Mouse (Mus musculus) NIH3T3 (cell line): ENCODE results near the gene Nup214.

Experiments
- DNase-seq: peaks from one replicate; pipeline ENCODE4 v3.0.0-alpha.2; 2012; ENCODE audit warnings: low read depth

Gene Nup214

DNA sequence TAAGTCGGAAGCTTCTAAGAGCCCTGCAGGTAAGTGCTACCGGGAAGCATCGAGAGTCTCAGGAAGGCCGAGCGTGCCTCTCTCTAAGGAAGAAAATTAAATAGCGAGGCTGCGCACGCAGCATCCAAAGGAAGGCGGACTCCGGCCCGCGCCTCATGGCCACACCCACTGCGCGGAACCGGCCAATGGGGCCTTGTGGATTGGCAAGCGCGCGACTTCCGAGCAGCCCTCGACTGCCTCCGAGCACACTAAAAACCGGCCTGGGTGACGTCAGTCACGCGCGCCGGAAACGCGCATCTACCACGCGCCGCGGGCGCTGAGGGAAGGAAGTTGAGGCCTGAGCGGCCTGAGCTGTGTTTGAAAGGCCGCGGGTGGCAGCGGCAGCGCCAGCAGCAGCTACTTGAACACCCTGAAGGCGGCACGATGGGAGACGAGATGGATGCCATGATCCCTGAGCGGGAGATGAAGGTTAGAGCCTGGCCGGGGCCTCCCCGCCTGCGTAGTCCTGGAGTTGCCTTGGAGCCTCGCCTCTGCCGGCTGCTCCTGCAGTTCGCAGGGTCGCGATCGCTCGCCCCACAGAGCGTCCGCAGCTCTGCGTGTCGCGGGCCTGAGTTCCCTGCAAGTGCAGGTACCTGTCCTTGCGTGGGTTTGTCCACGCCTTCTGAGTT lies at the start of gene Nup214:
Gene Nup214 (plus strand): TSS at position 296 of the 668 bp plus-strand sequence.
- peak; percentile 100 for DNase-seq

DNA sequence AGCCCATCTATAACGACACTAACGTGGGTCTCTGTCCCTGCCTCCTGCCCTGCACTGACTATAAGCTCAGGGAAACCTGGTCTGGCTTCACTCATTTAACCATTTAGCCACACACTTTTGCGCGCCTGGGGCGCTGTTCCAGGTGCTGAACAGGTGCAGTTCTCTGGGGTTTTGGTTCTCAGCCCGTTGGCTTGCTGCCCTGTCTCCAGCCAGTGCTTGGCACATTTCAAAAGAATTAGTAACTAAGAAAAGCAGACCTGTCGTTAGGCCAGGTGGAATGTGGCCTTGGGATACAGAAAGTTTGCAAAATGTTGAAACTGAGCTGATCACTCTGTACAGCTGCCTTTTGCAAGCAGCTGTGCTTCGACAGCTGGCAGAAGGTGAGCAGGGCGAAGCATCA lies 49.4 kb upstream of the Nup214 start:
- DNase-seq = peak; percentile 57

DNA sequence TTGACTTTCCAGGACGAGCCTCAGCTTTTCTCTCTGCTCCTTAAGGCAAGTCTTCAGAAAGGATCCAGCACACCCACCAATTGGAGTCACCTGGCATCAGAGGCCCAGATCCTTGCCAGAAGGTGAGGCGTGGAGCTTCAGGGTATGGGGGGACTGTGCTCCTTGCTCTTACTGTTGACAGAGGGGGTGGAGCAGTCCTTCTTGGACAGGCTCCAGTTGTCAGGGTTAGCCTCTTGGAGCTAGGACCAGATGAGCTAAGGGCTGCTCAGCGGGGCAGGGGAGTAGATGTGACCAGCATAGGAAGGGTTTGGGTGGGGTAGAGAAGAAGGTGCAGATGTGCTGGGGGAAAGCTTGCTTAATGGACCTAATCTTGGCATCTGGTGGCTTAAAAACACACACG lies 48.3 kb upstream of the Nup214 start:
- no peak for DNase-seq

DNA sequence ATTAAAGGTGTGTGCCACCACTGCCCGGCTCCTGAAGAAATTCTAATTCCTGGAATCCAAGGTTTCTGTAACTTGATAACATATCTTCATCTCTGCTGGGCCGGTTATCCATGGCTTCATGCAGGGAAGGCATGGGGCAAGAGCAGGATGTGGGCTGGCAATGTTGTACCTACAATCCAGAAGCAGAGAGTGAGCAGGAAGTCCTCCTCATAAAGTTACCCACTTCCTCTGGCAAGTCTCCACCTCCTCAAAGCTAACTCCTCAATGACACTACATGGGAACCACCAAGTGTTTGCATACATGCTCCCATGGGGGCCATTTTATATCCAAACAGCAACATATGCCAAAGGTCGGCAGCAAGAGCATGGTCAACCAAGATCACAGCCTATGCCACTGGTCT lies 44.6 kb upstream of the Nup214 start:
- no peak for DNase-seq

DNA sequence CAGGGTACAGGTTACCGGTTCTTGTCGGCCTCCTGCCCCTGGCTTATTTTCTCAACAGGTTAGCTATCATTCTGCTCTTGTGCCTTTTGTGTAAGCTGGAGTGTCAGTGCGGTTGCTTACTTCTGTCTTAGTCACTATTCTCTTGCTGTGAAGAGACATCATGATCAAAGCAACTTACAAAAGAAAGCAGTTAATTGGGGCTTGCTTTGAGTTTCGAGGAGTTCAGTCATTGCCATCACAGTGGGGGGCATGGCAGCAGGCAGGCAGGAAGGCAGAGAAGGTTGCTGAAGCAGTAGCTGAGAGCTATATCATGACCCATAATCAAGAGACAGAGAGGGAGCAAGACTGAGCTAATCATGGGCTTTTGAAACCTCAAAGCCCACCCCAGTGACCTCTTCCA lies 39.7 kb upstream of the Nup214 start:
- DNase-seq = no peak

DNA sequence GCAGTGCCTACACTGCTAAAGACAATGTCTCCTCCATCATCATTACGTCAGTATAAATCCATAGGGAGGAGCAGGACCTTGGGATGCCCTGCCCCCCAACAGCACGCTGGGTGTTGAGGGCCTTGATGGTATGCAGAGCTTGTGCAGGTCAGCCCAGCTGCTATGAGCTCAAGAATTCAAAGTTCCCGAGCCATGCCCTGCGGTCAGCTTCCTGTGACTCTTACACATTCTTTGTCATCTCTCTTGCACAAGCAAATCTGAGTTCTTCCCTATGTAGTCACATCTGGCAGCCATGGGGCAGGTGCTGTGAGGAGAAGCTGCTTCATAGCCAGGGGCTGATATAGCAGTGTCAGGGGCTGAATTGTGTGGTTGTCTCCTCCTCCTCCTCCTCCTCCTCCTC lies 39.2 kb upstream of the Nup214 start:
- DNase-seq = peak; percentile 79

DNA sequence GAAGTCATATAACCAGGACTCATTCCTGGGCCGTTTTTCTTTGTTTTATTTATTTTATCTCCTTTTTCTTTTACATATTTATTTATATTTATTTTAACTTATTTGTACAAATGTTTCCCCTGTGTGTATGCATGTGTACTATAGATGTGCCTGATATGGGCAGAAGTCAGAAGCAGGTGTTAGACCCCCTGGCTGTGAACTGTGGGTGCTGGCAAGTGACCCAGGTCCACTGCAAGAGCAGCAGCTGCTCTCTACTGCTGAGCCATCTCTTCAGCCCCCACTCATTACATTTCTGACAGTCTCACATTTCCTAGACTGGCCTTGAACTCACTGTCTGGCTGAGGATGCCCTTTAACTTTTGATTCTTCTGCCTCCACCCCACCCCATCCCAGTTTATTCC lies 35.9 kb upstream of the Nup214 start:
- no peak for DNase-seq

DNA sequence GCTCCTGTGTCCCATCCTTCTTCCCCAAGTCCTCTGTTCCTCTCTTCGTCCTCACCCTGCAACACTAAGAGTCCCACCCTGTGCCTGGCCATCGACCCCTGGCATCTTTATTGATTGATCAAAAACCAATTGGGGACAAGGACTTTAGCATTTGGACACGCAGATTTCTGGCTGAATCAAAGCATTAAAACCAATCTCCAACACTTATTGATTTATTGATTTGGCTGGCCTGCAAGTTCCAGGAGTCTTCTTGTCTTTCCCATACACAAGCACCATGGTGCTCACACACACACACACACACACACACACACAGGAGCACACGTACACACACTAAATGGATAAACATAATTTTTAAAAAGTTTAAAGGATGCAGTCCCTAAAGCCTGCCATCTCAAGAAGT lies 31.2 kb upstream of the Nup214 start:
- DNase-seq = no peak

DNA sequence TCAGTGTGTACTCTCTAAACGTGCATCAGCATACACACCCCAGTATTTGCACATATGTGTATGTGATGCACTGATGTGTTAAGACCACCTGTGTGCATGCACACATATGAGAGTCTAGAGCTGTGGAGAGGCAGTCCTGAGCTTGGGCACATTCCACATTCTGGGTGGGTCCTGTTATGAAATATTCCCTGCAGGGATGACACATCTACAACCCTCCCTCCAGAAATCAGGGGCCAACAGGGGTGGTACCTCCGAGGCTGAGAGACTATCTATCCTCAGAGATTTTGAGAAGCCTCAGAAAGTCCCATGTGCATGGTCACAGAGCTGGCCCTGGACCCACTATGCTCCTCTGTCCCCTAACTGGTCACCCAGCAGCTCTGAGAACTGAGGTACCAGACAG lies 28.7 kb upstream of the Nup214 start:
- peak; percentile 58 for DNase-seq

DNA sequence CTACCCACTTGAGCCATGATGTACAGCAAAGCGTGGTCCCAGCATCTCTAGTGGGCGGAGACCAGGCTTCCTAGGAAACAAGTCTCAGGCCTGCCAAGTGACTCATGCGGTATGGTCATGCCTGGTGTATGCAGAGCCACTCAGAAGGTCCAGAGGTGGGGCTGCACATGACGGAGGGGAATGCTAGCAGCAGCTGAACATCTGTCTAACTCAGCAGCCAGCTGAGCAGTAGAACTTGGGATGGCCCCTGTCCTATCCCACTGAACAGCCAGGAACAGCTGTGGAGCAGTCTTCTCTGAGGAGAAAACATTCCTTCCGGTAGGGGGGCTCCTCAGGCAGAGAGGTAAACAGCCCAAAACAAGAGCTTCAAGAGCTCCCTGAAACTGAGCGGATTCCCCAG lies 25.8 kb upstream of the Nup214 start:
- DNase-seq = peak; percentile 97

DNA sequence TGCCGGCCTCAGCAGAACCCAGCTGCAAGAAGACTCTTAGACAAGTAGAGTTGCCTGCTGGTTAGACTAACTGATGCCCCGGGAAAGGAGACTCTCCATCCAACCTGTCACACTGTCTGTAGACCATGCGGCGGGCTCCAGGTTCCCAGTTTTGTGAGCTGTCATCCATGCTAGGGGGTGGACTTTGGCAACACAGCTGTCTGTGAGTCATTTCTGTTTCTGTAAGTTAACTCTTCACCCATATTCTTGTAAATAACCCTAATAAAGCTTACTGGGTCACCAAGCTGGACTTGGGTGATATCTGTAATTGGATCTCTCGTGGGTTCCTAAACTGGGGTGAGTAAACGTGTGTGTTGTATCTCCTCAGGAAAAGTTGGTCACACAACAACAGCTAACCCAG lies 25.4 kb upstream of the Nup214 start:
- DNase-seq = peak; percentile 72

DNA sequence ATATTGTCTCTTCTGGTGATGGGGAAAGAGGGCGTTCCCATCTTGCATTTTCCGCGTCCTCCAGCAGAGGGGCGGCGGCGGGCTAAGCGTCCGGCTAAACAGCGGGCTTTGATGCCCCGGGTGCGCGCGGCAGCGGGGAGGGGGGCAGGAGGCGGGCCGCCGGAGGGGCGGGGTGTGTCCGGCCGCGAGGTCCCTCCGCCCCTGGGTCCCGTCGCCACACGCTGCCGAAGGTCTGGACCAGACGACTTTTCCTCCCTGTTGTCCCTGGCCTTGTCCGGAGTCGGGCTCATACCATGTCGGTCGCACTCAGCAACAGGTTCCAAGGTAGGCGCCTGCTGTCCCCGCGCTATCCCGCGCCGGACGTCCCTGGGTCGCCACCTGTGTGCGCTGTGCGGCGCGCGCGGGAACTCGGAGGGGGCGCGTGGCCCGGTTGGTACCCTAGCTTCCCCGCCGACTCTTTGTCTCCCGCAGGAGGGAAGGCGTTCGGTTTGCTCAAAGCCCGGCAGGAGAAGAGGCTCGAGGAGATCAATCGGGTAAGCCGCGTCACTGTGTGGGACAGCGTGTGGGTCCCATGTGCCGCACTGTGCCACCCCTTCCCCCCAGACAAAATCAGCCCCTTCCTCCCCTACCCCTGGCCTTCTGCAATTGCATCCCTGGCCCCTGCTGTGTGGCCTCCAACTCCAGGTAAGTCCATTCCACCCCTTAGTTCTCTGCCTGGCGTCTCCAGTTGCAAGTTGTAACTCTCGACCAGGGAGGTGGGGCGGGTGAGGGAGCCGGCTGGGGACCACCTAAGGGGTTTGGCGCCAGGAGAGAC lies 24.0 kb upstream of the Nup214 start, which contains the start of gene Aif1l:
Gene Aif1l (plus strand): TSS at position 82 of the 814 bp plus-strand sequence.
- DNase-seq = peak; percentile 70

DNA sequence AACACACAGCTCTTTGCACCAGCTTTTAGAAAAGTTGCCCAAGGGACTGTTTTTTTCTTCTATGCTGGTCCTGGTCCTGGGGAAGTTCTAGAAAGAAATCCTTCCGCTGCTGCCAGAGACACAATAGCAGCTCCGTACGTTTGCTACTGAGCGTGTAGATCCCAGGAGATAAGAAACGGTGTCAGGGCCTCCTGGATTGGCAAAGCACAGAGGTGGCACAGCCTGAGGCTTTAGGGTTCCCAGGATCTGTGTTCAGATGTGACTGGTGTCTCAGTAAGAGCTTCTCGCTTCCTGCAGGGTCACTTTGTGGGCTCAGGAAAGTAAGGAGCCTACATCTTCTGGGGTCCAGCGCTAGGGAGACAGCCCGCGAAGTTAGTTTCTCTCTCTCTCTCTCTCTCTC lies 23.3 kb upstream of the Nup214 start:
- no peak for DNase-seq

DNA sequence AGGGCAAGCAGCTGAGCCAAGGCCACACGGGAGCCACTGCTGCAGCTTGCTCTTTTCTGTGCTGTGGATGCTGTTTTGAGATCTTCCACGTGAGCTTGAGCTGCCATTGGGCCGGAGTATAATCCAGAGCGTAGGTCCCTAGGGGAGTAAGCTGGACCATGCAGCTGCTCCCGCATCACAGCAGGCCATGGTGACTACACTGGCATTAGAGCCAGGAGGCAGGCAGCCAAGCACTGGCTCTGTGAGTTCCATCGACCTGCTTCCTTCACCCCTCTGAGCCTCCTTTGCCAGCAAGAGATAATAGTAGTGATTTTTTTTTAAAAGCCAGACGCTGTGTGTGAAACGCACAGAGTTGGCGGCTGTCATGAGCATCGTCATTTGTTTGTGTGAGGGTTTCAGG lies 22.0 kb upstream of the Nup214 start:
- peak; percentile 51 for DNase-seq

DNA sequence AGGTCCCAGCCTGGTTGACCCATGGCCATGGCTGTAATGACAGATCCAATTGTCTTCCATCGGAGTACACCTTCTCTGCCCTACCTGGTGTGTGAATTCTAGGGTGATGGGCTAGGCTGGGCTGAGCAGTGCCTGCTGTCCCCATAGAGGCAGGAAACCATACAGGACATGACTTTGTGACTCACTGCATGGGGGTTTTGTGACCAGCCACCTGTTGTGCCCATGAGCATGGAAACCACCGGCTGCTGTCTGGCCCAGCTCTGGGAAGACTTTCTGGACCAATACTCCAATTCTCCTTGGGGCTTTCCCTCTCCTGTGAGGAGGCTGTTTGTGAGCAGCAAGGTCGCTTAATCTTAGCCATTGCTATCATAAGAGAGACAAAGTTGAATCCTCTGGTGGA lies 21.5 kb upstream of the Nup214 start:
- DNase-seq = no peak

DNA sequence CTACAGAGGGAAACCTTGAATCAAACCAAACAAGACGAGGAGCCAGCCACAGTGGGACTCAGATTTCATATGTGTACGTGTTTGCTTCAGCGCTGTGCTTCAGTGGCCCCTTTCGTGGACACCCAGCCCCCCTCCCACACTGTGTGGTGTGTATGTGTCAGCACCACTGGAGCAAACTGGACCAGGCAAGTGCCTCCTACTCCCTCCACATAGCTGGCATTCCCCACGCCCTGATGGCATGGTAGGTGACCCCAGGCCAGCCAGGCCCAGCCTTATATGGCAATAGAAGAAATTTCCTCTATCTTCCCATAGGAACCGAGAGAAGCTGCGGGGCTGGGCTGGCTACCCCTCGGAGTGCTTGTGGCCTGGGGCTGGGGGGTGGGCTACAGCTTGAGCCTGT lies 20.5 kb upstream of the Nup214 start:
- DNase-seq = peak; percentile 36

DNA sequence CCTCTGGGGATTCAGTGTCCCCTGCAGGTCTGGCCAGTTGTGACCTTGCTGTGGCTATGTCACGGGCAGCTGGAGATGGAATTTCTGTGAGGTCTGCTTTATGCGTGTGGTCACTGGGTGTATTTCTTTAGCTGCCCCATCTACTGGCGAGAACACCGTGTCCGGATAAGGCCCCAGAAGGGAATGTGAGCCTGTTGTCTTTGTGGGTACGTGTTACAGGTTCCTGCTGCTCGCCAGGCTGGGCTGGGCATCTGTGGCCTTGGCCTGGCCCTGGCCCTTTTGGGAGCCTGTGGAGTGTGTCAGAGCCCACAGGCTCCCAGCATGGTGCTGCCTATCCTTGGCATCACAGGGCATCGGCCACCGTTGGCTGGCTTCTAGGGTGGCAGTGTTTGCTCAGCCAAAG lies 19.5 kb upstream of the Nup214 start:
- no peak for DNase-seq

DNA sequence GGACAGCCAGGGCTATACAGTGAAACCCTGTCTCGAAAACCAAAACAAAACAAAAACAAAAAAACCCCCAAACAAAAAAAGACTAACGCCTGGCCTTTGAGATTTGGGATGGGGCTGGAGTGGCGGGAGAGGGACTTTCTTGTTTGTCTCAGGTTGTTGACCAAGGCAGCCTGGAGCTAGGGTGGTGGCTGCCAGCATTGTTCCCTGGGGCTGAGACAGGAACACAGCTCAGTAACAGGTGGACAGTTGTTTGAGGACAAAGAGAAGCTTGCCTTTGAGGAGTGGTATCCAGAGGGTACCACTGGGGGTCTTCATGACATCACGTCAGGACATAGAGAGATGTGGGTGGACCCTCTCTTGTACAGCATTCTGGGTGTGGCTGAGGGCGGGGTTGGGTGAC lies 18.6 kb upstream of the Nup214 start:
- no peak for DNase-seq

DNA sequence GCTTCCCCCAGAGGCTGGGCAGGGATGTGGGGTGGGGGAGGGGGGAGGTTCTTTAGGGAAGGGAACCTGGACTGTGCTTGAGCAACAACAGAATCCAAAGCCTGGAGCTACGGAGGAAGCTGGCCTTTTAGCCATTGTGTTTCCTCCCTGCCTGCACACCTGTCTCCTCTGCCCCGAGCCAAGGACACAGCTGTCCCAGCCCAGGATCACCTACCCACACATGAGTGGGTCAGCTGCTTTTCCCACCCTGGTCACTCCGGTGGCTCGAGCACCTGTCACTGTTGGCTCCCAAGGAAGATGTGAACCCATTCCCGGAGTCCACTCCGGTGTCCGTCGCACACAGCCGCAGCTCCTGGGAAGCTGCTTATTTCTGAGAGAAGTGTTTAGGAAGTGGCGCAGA lies 17.0 kb upstream of the Nup214 start:
- no peak for DNase-seq

DNA sequence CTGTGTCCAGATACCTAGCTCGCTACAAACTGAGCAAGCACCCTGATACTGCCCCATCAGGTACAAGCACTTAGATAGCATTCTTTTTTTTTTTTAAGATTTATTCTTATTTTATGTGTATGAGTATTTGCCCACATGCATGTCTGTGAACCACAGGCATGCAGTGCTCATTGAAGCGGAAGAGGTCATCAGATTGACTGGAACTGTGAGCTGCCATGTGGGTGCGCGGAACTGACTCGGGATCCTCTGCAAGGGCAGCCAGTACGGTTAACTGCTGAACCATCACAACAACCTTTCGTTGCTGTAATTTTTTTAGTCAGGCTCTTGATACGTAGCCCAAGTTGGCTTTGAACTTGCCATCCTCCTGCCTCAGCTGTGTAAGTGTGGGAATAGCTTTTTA lies 13.2 kb upstream of the Nup214 start:
- DNase-seq = no peak

DNA sequence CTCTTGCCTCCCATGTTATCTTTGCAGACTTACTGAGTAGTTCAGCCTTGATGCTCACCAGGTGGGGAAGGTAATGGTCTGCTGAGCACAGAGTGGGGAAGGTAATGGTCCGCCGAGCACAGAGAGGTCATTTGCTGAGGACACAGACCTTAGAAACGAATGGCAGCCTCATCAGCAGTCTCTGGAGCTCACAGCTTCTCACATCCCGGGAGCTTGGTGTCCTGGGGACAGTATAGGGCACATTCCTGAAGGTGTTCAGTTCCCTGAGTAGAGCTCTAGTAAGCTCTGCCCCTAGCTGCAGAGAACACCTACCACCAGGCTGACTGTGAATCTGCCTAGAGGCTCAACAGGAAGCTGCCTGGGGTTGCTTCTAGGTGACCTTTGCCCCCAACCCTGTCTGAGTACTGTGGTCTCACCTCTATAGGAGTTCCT lies 12.4 kb upstream of the Nup214 start:
- DNase-seq = no peak

DNA sequence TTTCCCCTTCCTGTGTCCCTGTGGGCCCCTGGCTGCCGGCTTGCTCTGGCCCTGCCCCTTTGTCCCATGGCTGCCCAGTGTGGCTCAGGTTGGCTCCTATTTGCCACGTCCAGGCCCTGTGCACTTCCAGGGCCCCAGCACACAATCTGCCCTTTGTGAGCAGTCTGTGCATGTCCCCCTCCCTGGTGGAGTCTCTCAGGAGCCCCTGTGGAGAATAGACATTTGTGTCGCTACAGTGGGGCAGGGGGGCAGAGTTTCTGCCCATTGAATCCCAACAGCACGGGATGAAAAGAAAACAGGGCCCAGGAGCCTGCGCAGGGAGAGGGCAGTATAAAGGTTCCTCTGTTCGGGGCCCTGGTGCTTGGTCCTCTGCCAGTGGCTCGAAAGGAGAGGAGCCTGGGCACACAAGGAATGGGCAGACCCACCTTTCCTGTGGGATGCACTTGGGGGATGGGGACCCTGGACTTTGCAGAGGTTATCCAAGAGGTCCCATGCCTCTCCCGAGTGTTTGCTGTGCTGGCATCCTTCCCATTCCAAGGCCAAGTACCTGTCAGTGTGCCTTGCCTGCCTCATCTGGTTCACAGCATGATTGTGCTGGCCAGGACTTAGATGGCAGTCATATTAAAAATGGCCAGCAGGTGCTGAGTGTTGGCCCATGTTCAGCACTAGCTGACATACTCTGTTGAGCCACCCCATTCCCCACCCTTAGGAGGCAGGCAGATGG lies 11.6 kb upstream of the Nup214 start:
- DNase-seq = peak; percentile 57

DNA sequence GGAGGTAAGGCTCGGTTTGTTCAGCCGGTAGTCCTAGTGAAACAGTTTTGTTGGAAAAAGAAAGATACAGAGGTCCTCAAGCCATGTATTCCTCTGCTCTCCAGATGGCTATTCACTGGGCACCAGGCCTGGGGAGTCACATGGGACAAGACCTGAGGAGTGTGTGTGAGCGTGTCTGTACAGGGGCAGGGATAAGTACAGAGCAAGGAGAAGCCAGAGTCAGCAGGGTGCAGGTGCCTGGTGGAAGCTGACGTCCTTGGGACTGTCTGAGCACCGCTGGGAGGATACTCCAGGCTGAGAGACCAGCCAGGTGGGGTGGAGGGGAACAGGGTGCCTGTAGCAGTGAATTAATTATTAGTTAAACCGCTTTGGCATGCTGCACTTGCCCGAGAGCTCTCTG lies 10.7 kb upstream of the Nup214 start:
- peak; percentile 32 for DNase-seq
